Comparison of ENCODE assay signal across 14 mouse cellular contexts in the genomic region with DNA sequence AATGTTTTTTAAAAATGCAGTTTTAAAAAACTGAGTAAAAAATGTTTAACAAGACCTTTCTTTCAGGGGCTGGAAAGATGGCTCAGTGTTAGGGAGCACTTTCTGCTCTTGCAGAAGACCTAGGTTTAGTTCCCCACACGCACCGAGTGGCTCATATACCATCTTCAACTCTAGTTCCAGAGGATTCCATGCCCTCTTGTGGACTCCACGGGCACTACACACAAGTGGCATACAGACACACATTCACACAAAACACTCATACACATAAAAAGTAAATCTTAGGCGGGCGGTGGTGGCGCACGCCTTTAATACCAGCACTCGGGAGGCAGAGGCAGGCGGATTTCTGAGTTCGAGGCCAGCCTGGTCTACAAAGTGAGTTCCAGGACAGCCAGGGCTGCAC. TPM values are rescaled to one million over a fixed set of nuclear protein-coding genes. Genes with fewer than 3 reads are reported as not detected.
DNase-seq lines count a peak whose midpoint lies in the region; ATAC-seq lines count a peak whose summit lies in the region.
"Had no signal": no experiment of that assay in that cellular context is flagged by ENCODE, and none has a peak within 500 bp of the region (broad histone marks: within the 10 kb centered on the region; RNA-seq: fewer than 3 reads in every experiment).

No protein-coding gene starts in this region.

- H3K9ac ChIP-seq in kidney, embryonic 16.5 days (replicated peaks; ENCODE audit: low read length): no peak overlapping the region
- H3K9ac ChIP-seq: hindbrain, embryonic 12.5 days had no signal

- no peak for ATAC-seq in kidney, embryonic 16.5 days (ENCODE audit: low FRiP score, low TSS enrichment)

- 91% methylated on average over 10 of the region's 10 CpGs for WGBS in kidney, embryonic 16.5 days

- H3K4me2 ChIP-seq in kidney, embryonic 16.5 days (replicated peaks; ENCODE audit: low read depth, low read length): no peak overlapping the region
- H3K4me2 ChIP-seq: hindbrain, embryonic 12.5 days had no signal

- H3K27ac ChIP-seq in kidney, embryonic 16.5 days (ENCODE audit: low read length): no peak overlapping the region
- H3K27ac ChIP-seq: hindbrain, embryonic 12.5 days had no signal

- no peaks in the 10 kb centered on the region for H3K9me3 ChIP-seq in kidney, embryonic 16.5 days (ENCODE audit: low read length)
- H3K9me3 ChIP-seq: hindbrain, embryonic 12.5 days had no signal

- H3K36me3 ChIP-seq in kidney, embryonic 16.5 days (ENCODE audit: insufficient read depth, low read length): peaks cover 49% of the 10 kb centered on the region

- H3K4me3 ChIP-seq in kidney, embryonic 16.5 days (ENCODE audit: low read length): no peak overlapping the region
- H3K4me3 ChIP-seq: erythroblast, embryonic 14.5 days; hindbrain, embryonic 12.5 days had no signal

- peak; percentile 22 for DNase-seq in kidney, postnatal 10 days
- peak; percentile 23 for DNase-seq in thymus, postnatal 14 days
- no peak for DNase-seq in thymus, postnatal 10 days (ENCODE audit: low spot score in 2 of 2)
- DNase-seq in adipocyte (ENCODE audit: low spot score): peak; percentile 18
- peak; percentile 53 for DNase-seq in thymus, postnatal 4 days
- no peak for DNase-seq in spleen, adult 18-20 months
- no peak for DNase-seq in left cerebral cortex, adult 8-10 months (ENCODE audit: low spot score in 2 of 2)
- DNase-seq: adrenal gland, adult 2 months; cerebellum, adult 2 months; gastrocnemius, postnatal 36 days; lung, adult 2 months had no signal

- H3K27me3 ChIP-seq in kidney, embryonic 16.5 days (ENCODE audit: insufficient read depth, low read length): no peaks in the 10 kb centered on the region
- H3K27me3 ChIP-seq: hindbrain, embryonic 12.5 days had no signal

- H3K4me1 ChIP-seq in kidney, embryonic 16.5 days (ENCODE audit: insufficient read depth, low read length): no peaks in the 10 kb centered on the region
- H3K4me1 ChIP-seq: hindbrain, embryonic 12.5 days had no signal

RNA-seq across cellular contexts. Expression of gene Cdc5l, which starts 27.3 kb away (rescaled TPM):
- 57.6 and 65.0 TPM in 2 replicates for polyA plus RNA-seq in kidney, embryonic 16.5 days (2015; fragmentation: Nextera tagmentation; extraction: Ambion mirVana)
- total RNA-seq in left cerebral cortex, adult 8-10 months (2022): 10 to 100 TPM; 50.9 to 62.6 (median 52.9) TPM

Comparison
In these comparisons a context has a peak if more than half of its experiments do, and no peak if none do; other contexts are left out.
1. DNase-seq: peak in kidney, postnatal 10 days (single experiment), thymus, postnatal 14 days (single experiment), adipocyte (single experiment) and thymus, postnatal 4 days (single experiment); none in thymus, postnatal 10 days (0 of 2), spleen, adult 18-20 months (0 of 2) and left cerebral cortex, adult 8-10 months (0 of 2).